Mouse (Mus musculus) bone marrow, adult 2 months (tissue): ENCODE results near the gene Cd163.

Experiments used
- CTCF ChIP-seq: fragments of 200-500 bp; IDR thresholded peaks from 2 replicates; pipeline ENCODE4 v1.5.1; 2011; ENCODE audit warnings: low read length, control low read depth; ENCODE audit not compliant: control insufficient read depth, insufficient read depth
- POLR2A ChIP-seq: fragments of 200-500 bp; IDR thresholded peaks from 2 replicates; pipeline ENCODE4 v1.6.1; 2011; ENCODE audit warnings: low read depth, mild to moderate bottlenecking, control low read depth, low read length, borderline replicate concordance; ENCODE audit not compliant: control insufficient read depth

DNA sequence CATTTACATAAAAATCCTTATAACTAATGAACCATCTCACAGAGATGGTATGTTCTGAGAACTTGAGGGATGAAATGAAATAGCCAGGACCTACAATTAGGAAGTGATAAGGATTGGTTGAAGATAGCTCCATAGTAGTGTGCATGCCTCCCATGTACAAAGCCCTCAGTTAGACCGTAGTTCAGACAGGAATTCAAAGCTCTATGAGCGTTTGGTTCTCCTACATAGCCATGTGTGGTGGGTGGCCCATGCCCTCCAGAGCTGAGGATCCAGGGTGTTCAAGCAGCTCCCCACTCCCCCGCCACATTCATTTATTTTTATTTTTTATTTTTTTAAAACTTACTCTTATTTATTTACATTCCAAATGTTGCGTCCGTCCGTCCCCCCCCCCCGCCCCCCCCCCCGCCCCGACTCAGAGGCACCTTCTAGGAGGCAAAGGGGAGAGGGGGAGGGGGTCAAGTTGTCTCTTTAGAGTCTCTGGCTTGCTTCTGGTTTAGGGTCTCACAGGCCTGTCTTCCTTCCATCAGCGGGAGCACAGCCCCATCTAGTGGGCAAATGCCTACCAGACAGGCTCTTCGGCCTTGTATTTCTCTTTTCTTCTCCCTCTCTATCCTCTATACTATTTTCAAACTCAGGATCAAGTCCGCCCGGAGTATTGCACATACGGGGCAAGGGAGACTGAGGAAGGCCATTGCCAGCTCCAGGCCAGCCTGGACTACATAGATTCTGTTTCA is 44.1 kb upstream of the Cd163 start:
- TF ChIP-seq CTCF = peak; percentile 93
- TF ChIP-seq POLR2A = no peak
